Mouse (Mus musculus) heart, embryonic 11.5 days (tissue): ENCODE results near the gene Rela. TPM values are rescaled to one million over a fixed set of nuclear protein-coding genes. Genes with fewer than 3 reads are reported as not detected.

Experiments
- ATAC-seq: fragments of 200-750 bp; cut with Nextera tagmentation; replicated peaks from 2 replicates; pipeline ENCODE4 v1.8.0; 2017; ENCODE audit warnings: moderate library complexity; ENCODE audit not compliant: insufficient number of reproducible peaks, low FRiP score, low TSS enrichment
- H3K27ac ChIP-seq: fragments of 300-500 bp; sonication (generic); 2 replicates; pipeline ENCODE4 v1.5.1; 2014; ENCODE audit warnings: mild to moderate bottlenecking, low read depth, low read length
- H3K27me3 ChIP-seq: fragments of 300-500 bp; sonication (generic); 2 replicates; pipeline ENCODE4 v1.6.1; 2014; ENCODE audit warnings: mild to moderate bottlenecking, low read length, mixed read lengths; ENCODE audit not compliant: control insufficient read depth, insufficient read depth
- H3K36me3 ChIP-seq: fragments of 300-500 bp; sonication (generic); 2 replicates; pipeline ENCODE4 v1.6.1; 2014; ENCODE audit warnings: mild to moderate bottlenecking, low read length, moderate library complexity, mixed read lengths; ENCODE audit not compliant: control insufficient read depth, insufficient read depth
- H3K4me1 ChIP-seq: fragments of 300-500 bp; sonication (generic); 2 replicates; pipeline ENCODE4 v1.6.1; 2014; ENCODE audit warnings: low read length; ENCODE audit not compliant: control insufficient read depth, insufficient read depth
- H3K4me2 ChIP-seq: fragments of 300-500 bp; sonication (generic); 2 replicates; pipeline ENCODE4 v1.6.1; 2014; ENCODE audit warnings: mild to moderate bottlenecking, moderate library complexity
- H3K4me3 ChIP-seq: fragments of 300-500 bp; sonication (generic); 2 replicates; pipeline ENCODE4 v1.5.1; 2014; ENCODE audit warnings: low read depth, low read length
- H3K9ac ChIP-seq: fragments of 300-500 bp; sonication (generic); 2 replicates; pipeline ENCODE4 v1.6.1; 2014; ENCODE audit warnings: mild to moderate bottlenecking, low read depth, low read length, moderate library complexity
- H3K9me3 ChIP-seq: fragments of 300-500 bp; sonication (generic); replicated peaks from 2 replicates; pipeline ENCODE4 v1.6.1; 2016; ENCODE audit warnings: low read length; ENCODE audit not compliant: control insufficient read depth
- WGBS: fragments of 180-500 bp; shearing (Covaris S2); extraction: QIAGEN DNeasy Blood & Tissue Kit; methylation state at CpG from one replicate; pipeline ENCODE4 v1.1.7; 2014; ENCODE audit not compliant: insufficient replicate concordance; 5-methylcytosine and 5-hydroxymethylcytosine counted together
- polyA plus RNA-seq: library from polyadenylated mRNA; unstranded; fragments of >200 nt; fragmentation: Nextera tagmentation; extraction: Ambion mirVana; gene quantifications from 2 replicates; pipeline ENCODE4 v1.2.1, GENCODE M21; 2014

The Rela gene
- polyA plus RNA-seq, 1 experiment from 2014 or later = 36.2 TPM

GRCm38 (mm10) chr19:5653969-5654719 is 16.9 kb downstream of the Rela start:
- peak; percentile 75 for ATAC-seq
- peak overlapping the region; percentile 50 for H3K9ac ChIP-seq
- no peak overlapping the region for H3K27ac ChIP-seq
- H3K4me2 ChIP-seq = peak overlapping the region; percentile 83
- H3K9me3 ChIP-seq = no peaks in the 10 kb centered on the region
- WGBS = 25% methylated on average over 62 of the region's 62 CpGs
- H3K27me3 ChIP-seq = peaks cover 22% of the 10 kb centered on the region
- H3K4me3 ChIP-seq = peak overlapping the region; percentile 47
- peaks cover 18% of the 10 kb centered on the region for H3K4me1 ChIP-seq
- H3K36me3 ChIP-seq = peaks cover 7% of the 10 kb centered on the region

- H3K4me2 ChIP-seq = peak overlapping the region; percentile 83
- H3K4me1 ChIP-seq = peaks cover 12% of the 10 kb centered on the region
- no peak overlapping the region for H3K27ac ChIP-seq
- no peaks in the 10 kb centered on the region for H3K9me3 ChIP-seq
- peaks cover 22% of the 10 kb centered on the region for H3K27me3 ChIP-seq
- ATAC-seq = no peak
- peak overlapping the region; percentile 47 for H3K4me3 ChIP-seq
- H3K36me3 ChIP-seq = peaks cover 8% of the 10 kb centered on the region
- peak overlapping the region; percentile 49 for H3K9ac ChIP-seq
- 19% methylated on average over 43 of the region's 43 CpGs for WGBS
Measured at GRCm38 (mm10) chr19:5654720-5655298, 17.5 kb downstream of the Rela start.

- H3K4me2 ChIP-seq = peak overlapping the region; percentile 83
- peak overlapping the region; percentile 10; the same call in 1 of the 2 replicates for H3K4me3 ChIP-seq
- peak overlapping the region; percentile 38 for H3K27ac ChIP-seq
- no peak for ATAC-seq
- H3K9ac ChIP-seq = peak overlapping the region; percentile 49; the same call in 1 of the 2 replicates
- H3K36me3 ChIP-seq = peaks cover 16% of the 10 kb centered on the region
- H3K27me3 ChIP-seq = peaks cover 7% of the 10 kb centered on the region; the same call in 1 of the 2 replicates
- 67% methylated on average over 16 of the region's 16 CpGs for WGBS
- H3K4me1 ChIP-seq = peaks cover 28% of the 10 kb centered on the region
- H3K9me3 ChIP-seq = no peaks in the 10 kb centered on the region
Measured at GRCm38 (mm10) chr19:5660942-5661751, 23.9 kb downstream of the Rela start.

- peak overlapping the region; percentile 83 for H3K4me2 ChIP-seq
- peaks cover 28% of the 10 kb centered on the region for H3K4me1 ChIP-seq
- peak overlapping the region; percentile 86 for H3K27ac ChIP-seq
- ATAC-seq = no peak
- H3K9me3 ChIP-seq = no peaks in the 10 kb centered on the region
- 64% methylated on average over 8 of the region's 8 CpGs for WGBS
- H3K36me3 ChIP-seq = peaks cover 26% of the 10 kb centered on the region
- H3K4me3 ChIP-seq = peak overlapping the region; percentile 55
- H3K27me3 ChIP-seq = no peaks in the 10 kb centered on the region
- peak overlapping the region; percentile 72 for H3K9ac ChIP-seq
Measured at GRCm38 (mm10) chr19:5662310-5662709, 25.0 kb downstream of the Rela start.

GRCm38 (mm10) chr19:5662981-5663913 is 26.0 kb downstream of the Rela start, which contains the start of gene Sipa1:
Gene Sipa1, minus strand, starts transcription at chr19:5663707.
- WGBS = 2% methylated on average over 32 of the region's 32 CpGs
- peak within 1 kb of the TSS; percentile 55 for H3K4me3 ChIP-seq
- H3K9ac ChIP-seq = peak within 1 kb of the TSS; percentile 72
- peak; percentile 89 for ATAC-seq
- no peaks in the 10 kb centered on the region for H3K27me3 ChIP-seq
- H3K36me3 ChIP-seq = peaks cover 27% of the 10 kb centered on the region
- peak within 1 kb of the TSS; percentile 83 for H3K4me2 ChIP-seq
- peak within 1 kb of the TSS; percentile 86 for H3K27ac ChIP-seq
- H3K4me1 ChIP-seq = peaks cover 28% of the 10 kb centered on the region
- no peaks in the 10 kb centered on the region for H3K9me3 ChIP-seq

- no peak for ATAC-seq
- no peak overlapping the region; the same call in 1 of the 2 replicates for H3K4me2 ChIP-seq
- no peaks in the 10 kb centered on the region for H3K9me3 ChIP-seq
- no peak overlapping the region for H3K27ac ChIP-seq
- WGBS = 83% methylated on average over 10 of the region's 10 CpGs
- H3K9ac ChIP-seq = no peak overlapping the region
- H3K27me3 ChIP-seq = no peaks in the 10 kb centered on the region
- H3K4me3 ChIP-seq = no peak overlapping the region
- peaks cover 27% of the 10 kb centered on the region for H3K36me3 ChIP-seq
- H3K4me1 ChIP-seq = peaks cover 28% of the 10 kb centered on the region
Measured at GRCm38 (mm10) chr19:5664669-5665257, 27.5 kb downstream of the Rela start.

- peak; percentile 71 for ATAC-seq
Measured at GRCm38 (mm10) chr19:5665465-5665864, 28.2 kb downstream of the Rela start.

More at GRCm38 (mm10) chr19:5665465-5665864, 28.2 kb downstream of the Rela start:
- Histone ChIP-seq H3K27ac (peak overlapping the region; percentile 11), H3K27me3 (no peaks in the 10 kb centered on the region), H3K4me3 (no peak overlapping the region), H3K4me2 (peak overlapping the region; percentile 19; the same call in 1 of the 2 replicates), H3K4me1 (peaks cover 28% of the 10 kb centered on the region), H3K36me3 (peaks cover 27% of the 10 kb centered on the region), H3K9me3 (no peaks in the 10 kb centered on the region), H3K9ac (peak overlapping the region; percentile 18; the same call in 1 of the 2 replicates)
- WGBS = 60% methylated on average over 15 of the region's 15 CpGs
